Mouse (Mus musculus) thymus, adult 2 months (tissue): Measurements from ENCODE around the gene E130114P18Rik. TPM values are rescaled to one million over a fixed set of nuclear protein-coding genes. Genes with fewer than 3 reads are reported as not detected.

ENCODE experiments used
- DNase-seq: peaks from one replicate; pipeline ENCODE4 v3.0.0; 2021
- H3K27ac ChIP-seq: fragments of 200-500 bp; 2 replicates; pipeline ENCODE4 v1.5.1; 2012; ENCODE audit warnings: low read length, control low read depth; ENCODE audit not compliant: control insufficient read depth, insufficient read depth
- H3K27me3 ChIP-seq: fragments of 200-500 bp; 2 replicates; pipeline ENCODE4 v1.6.1; 2012; ENCODE audit warnings: mild to moderate bottlenecking, low read length, moderate library complexity, mixed read lengths; ENCODE audit not compliant: control insufficient read depth, insufficient read depth
- H3K36me3 ChIP-seq: fragments of 200-500 bp; 2 replicates; pipeline ENCODE4 v1.6.1; 2012; ENCODE audit warnings: mild to moderate bottlenecking, low read length, moderate library complexity; ENCODE audit not compliant: control insufficient read depth, insufficient read depth
- H3K4me1 ChIP-seq: fragments of 200-500 bp; replicated peaks from 2 replicates; pipeline ENCODE4 v1.6.1; 2012; ENCODE audit warnings: low read length; ENCODE audit not compliant: control insufficient read depth, insufficient read depth
- H3K4me3 ChIP-seq: fragments of 200-500 bp; 2 replicates; pipeline ENCODE4 v1.5.1; 2012; ENCODE audit warnings: mild to moderate bottlenecking, low read length, control low read depth, moderate library complexity; ENCODE audit not compliant: control insufficient read depth, insufficient read depth
- CTCF ChIP-seq: fragments of 200-500 bp; IDR thresholded peaks from 2 replicates; pipeline ENCODE4 v1.5.1; 2012; ENCODE audit warnings: mild to moderate bottlenecking, control low read depth, low read length, moderate library complexity, borderline replicate concordance; ENCODE audit not compliant: control insufficient read depth, poor library complexity, insufficient read depth; ENCODE audit errors: extremely low read depth
- POLR2A ChIP-seq: fragments of 200-500 bp; IDR thresholded peaks from 2 replicates; pipeline ENCODE4 v1.6.1; 2012; ENCODE audit warnings: mild to moderate bottlenecking, low read length, control low read depth, moderate library complexity; ENCODE audit not compliant: control insufficient read depth, poor library complexity, insufficient read depth; ENCODE audit errors: extremely low read depth
- WGBS: fragments of 180-500 bp; shearing (Covaris S2); methylation state at CpG from one replicate; pipeline ENCODE4 v1.1.7; 2018; 5-methylcytosine and 5-hydroxymethylcytosine counted together
- polyA plus RNA-seq: library from polyadenylated mRNA; depleted of rRNA; stranded (reverse); fragments of >200 nt; gene quantifications from 2 replicates; pipeline ENCODE4 v1.2.3, GENCODE M21; 2012

The E130114P18Rik gene
- polyA plus RNA-seq, 1 experiment = 0.09 TPM

DNA sequence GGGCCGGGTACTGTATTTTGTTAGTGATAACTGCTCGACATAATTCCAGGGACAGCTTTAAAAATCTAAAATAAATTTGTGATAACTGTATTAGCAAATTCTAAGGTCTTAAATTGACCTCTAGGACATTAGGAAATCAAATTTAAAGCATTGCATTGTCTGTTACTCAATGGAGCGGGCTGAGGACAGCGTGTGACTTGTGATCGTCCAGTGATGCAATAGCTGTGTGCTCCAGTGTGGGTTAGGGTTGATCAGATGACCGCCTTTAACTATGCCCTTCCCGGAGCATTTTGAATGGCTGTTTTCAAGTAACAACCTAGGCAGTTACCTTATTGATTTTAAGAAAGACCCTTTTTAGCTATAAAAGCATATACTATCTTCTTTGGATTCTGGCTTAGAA is 36.6 kb upstream of the E130114P18Rik start:
- Histone ChIP-seq H3K27ac (no peak overlapping the region), H3K36me3 (no peaks in the 10 kb centered on the region), H3K27me3 (no peaks in the 10 kb centered on the region), H3K4me1 (no peaks in the 10 kb centered on the region), H3K4me3 (no peak overlapping the region)
- DNase-seq = no peak
- 93% methylated on average over 7 of the region's 7 CpGs for WGBS
- TF ChIP-seq CTCF (no peak), POLR2A (no peak)

- no peak for TF ChIP-seq CTCF
- TF ChIP-seq POLR2A = no peak
- Histone ChIP-seq H3K36me3 (no peaks in the 10 kb centered on the region), H3K27me3 (no peaks in the 10 kb centered on the region), H3K27ac (no peak overlapping the region), H3K4me3 (no peak overlapping the region), H3K4me1 (no peaks in the 10 kb centered on the region)
- no peak for DNase-seq
- 95% methylated on average over 4 of the region's 4 CpGs for WGBS
These were observed 36.1 kb upstream of the E130114P18Rik start for GRCm38 (mm10) chr4:97813996-97814395.

GRCm38 (mm10) chr4:97813035-97813434 is 35.2 kb upstream of the E130114P18Rik start:
- H3K4me3 ChIP-seq = no peak overlapping the region
- no peak for DNase-seq
- TF ChIP-seq POLR2A (no peak), CTCF (no peak)
- H3K36me3 ChIP-seq = no peaks in the 10 kb centered on the region
- no peaks in the 10 kb centered on the region for H3K4me1 ChIP-seq
- 87% methylated on average over 5 of the region's 5 CpGs for WGBS
- H3K27ac ChIP-seq = no peak overlapping the region
- H3K27me3 ChIP-seq = no peaks in the 10 kb centered on the region

GRCm38 (mm10) chr4:97810348-97810939 is 32.6 kb upstream of the E130114P18Rik start:
- Histone ChIP-seq H3K27ac (no peak overlapping the region), H3K4me3 (no peak overlapping the region), H3K36me3 (no peaks in the 10 kb centered on the region), H3K4me1 (no peaks in the 10 kb centered on the region), H3K27me3 (no peaks in the 10 kb centered on the region)
- TF ChIP-seq POLR2A = no peak
- TF ChIP-seq CTCF = no peak
- no peak for DNase-seq
- 95% methylated on average over 7 of the region's 7 CpGs for WGBS

DNA sequence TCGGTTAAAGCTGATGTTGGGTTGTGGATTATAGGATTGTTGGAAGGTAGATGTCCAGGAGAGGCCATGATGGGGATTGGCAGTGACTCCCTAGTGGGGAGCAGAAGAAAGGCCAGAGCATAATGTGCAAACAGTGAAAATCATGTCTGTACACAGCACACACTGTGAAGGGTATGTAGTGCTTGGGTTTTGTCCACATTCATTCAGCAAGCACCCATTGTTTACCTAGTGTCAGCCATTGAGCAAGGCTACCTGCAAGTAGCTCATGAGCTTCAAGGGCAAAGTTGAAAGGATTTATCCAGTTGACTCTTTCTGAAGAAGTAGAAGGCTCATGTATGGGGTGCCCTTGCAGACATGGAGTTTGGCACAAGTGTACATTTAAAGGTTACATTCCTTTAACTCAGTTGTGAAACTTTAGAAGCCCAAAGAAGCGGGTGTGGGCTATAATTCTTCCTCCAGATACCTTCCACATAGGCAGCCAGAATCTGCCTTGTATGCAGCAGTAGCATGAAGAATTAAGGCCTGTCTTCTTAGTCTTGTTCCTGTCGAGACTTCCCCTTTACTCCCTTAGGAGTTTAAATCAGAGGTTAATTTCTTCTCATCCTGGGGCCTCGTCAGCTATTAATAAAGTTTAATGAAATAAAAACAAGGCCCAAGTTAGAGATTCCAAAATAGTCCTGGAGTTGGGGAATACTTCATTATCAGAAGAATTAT is 31.9 kb upstream of the E130114P18Rik start:
- Histone ChIP-seq H3K4me3 (no peak overlapping the region), H3K27ac (no peak overlapping the region)

GRCm38 (mm10) chr4:97808885-97809284 is 31.0 kb upstream of the E130114P18Rik start:
- no peaks in the 10 kb centered on the region for H3K27me3 ChIP-seq
- no peak overlapping the region for H3K27ac ChIP-seq
- 89% methylated on average over 3 of the region's 3 CpGs for WGBS
- H3K4me3 ChIP-seq = no peak overlapping the region
- DNase-seq = no peak
- TF ChIP-seq POLR2A = no peak
- no peak for TF ChIP-seq CTCF
- no peaks in the 10 kb centered on the region for H3K4me1 ChIP-seq
- H3K36me3 ChIP-seq = no peaks in the 10 kb centered on the region

More for the DNA sequence above, 31.9 kb upstream of the E130114P18Rik start:
- WGBS = 91% methylated on average over 4 of the region's 4 CpGs
- no peaks in the 10 kb centered on the region for H3K27me3 ChIP-seq
- TF ChIP-seq CTCF (no peak), POLR2A (no peak)
- DNase-seq = no peak
- H3K36me3 ChIP-seq = no peaks in the 10 kb centered on the region
- no peaks in the 10 kb centered on the region for H3K4me1 ChIP-seq

DNA sequence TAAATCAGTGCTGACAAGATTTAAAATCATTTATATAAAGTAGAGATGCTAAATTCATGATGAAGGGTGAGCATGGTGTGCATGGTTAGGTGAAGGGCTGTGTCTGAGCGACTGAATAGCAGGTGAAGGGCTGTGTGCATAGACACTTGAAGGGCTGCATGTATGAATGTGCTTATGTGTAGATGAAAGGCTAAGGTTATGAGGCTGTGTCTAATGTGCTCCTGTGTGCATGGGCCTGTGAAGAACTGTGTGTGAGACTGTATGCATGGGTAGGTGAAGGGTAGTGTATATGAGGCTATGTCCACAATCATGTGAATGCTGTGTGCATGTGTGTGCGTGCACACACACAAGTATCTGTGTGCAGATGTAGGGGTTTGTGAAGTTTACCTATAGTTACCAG is 29.0 kb upstream of the E130114P18Rik start:
- 90% methylated on average over 2 of the region's 2 CpGs for WGBS
- Histone ChIP-seq H3K27ac (no peak overlapping the region), H3K36me3 (no peaks in the 10 kb centered on the region), H3K27me3 (no peaks in the 10 kb centered on the region), H3K4me3 (no peak overlapping the region), H3K4me1 (no peaks in the 10 kb centered on the region)
- no peak for DNase-seq
- no peak for TF ChIP-seq POLR2A
- TF ChIP-seq CTCF = no peak
